Comparison of ENCODE assay signal across 9 mouse cellular contexts in genomic region chr15:68606110-68606791, GRCm38 (mm10).
DNase-seq lines count a peak whose midpoint lies in the region; ATAC-seq and TF ChIP-seq lines count a peak whose summit lies in the region.
"Had no signal": no experiment of that assay in that cellular context is flagged by ENCODE, and none has a peak within 500 bp of the region (broad histone marks: within the 10 kb centered on the region; RNA-seq: fewer than 3 reads in every experiment).

No protein-coding gene starts in this region.

- no peaks in the 10 kb centered on the region for H3K9me3 ChIP-seq in forebrain, postnatal 0 days (ENCODE audit: low read length)
- H3K9me3 ChIP-seq in forebrain, embryonic 11.5 days (ENCODE audit: control insufficient read depth, low read length): no peaks in the 10 kb centered on the region
- no peaks in the 10 kb centered on the region for H3K9me3 ChIP-seq in heart, embryonic 16.5 days (replicated peaks; ENCODE audit: control insufficient read depth, low read length)
- H3K9me3 ChIP-seq in forebrain, embryonic 15.5 days: no peaks in the 10 kb centered on the region
- H3K9me3 ChIP-seq in hindbrain, embryonic 14.5 days (ENCODE audit: control insufficient read depth, low read length): no peaks in the 10 kb centered on the region

- no peaks in the 10 kb centered on the region for H3K27me3 ChIP-seq in forebrain, postnatal 0 days (ENCODE audit: insufficient read depth, low read length)
- H3K27me3 ChIP-seq in forebrain, embryonic 11.5 days (ENCODE audit: control insufficient read depth, insufficient read depth, low read length): no peaks in the 10 kb centered on the region
- H3K27me3 ChIP-seq in heart, embryonic 16.5 days (ENCODE audit: control insufficient read depth, insufficient read depth, low read length): no peaks in the 10 kb centered on the region
- no peaks in the 10 kb centered on the region for H3K27me3 ChIP-seq in forebrain, embryonic 15.5 days
- H3K27me3 ChIP-seq in hindbrain, embryonic 14.5 days (ENCODE audit: control insufficient read depth, insufficient read depth, low read length): no peaks in the 10 kb centered on the region
- H3K27me3 ChIP-seq: CH12.LX had no signal

- no peak overlapping the region for H3K4me3 ChIP-seq in forebrain, postnatal 0 days (ENCODE audit: low read depth, low read length)
- H3K4me3 ChIP-seq in forebrain, embryonic 11.5 days (ENCODE audit: low read depth, low read length): no peak overlapping the region
- H3K4me3 ChIP-seq in heart, embryonic 16.5 days (ENCODE audit: low read length): no peak overlapping the region
- no peak overlapping the region for H3K4me3 ChIP-seq in forebrain, embryonic 15.5 days
- no peak overlapping the region for H3K4me3 ChIP-seq in hindbrain, embryonic 14.5 days (replicated peaks; ENCODE audit: low read length)

- H3K4me1 ChIP-seq in forebrain, postnatal 0 days (ENCODE audit: insufficient read depth): no peaks in the 10 kb centered on the region
- no peaks in the 10 kb centered on the region for H3K4me1 ChIP-seq in forebrain, embryonic 11.5 days (replicated peaks; ENCODE audit: control insufficient read depth, insufficient read depth, low read length)
- H3K4me1 ChIP-seq in heart, embryonic 16.5 days (ENCODE audit: control insufficient read depth, insufficient read depth, low read length): peaks cover 3% of the 10 kb centered on the region; the same call in 1 of the 2 replicates
- no peaks in the 10 kb centered on the region for H3K4me1 ChIP-seq in forebrain, embryonic 15.5 days
- H3K4me1 ChIP-seq in hindbrain, embryonic 14.5 days (replicated peaks; ENCODE audit: control insufficient read depth, insufficient read depth, low read length): no peaks in the 10 kb centered on the region

- no peak for ATAC-seq in forebrain, postnatal 0 days
- no peak for ATAC-seq in forebrain, embryonic 11.5 days (replicated peaks; ENCODE audit: low FRiP score)
- ATAC-seq in heart, embryonic 16.5 days (replicated peaks; ENCODE audit: extremely low read depth, insufficient read depth, low FRiP score): peak; percentile 67
- no peak for ATAC-seq in forebrain, embryonic 15.5 days (replicated peaks)
- ATAC-seq in hindbrain, embryonic 14.5 days (ENCODE audit: low FRiP score): no peak

- DNase-seq in forebrain, postnatal 0 days: peak; percentile 1
- DNase-seq in forebrain, embryonic 11.5 days (ENCODE audit: low spot score): no peak
- DNase-seq in adipocyte (ENCODE audit: low spot score): peak; percentile 33
- DNase-seq in layer of hippocampus, adult 9-11 months: peak; percentile 5
- DNase-seq in retina, adult 2 months (ENCODE audit: low read depth, low spot score): peak; percentile 9
- DNase-seq in hindbrain, embryonic 14.5 days (ENCODE audit: low spot score): no peak

- TF ChIP-seq CTCF in forebrain, postnatal 0 days (IDR thresholded peaks at IDR 0.05; ENCODE audit: low read depth): no peak

- H3K4me2 ChIP-seq in forebrain, postnatal 0 days (ENCODE audit: low read depth): no peak overlapping the region
- H3K4me2 ChIP-seq in forebrain, embryonic 11.5 days (ENCODE audit: low read depth, low read length, severe bottlenecking): no peak overlapping the region
- no peak overlapping the region for H3K4me2 ChIP-seq in heart, embryonic 16.5 days (ENCODE audit: low read depth, low read length)
- no peak overlapping the region for H3K4me2 ChIP-seq in forebrain, embryonic 15.5 days (replicated peaks)
- H3K4me2 ChIP-seq in hindbrain, embryonic 14.5 days (replicated peaks): no peak overlapping the region

- H3K27ac ChIP-seq in forebrain, postnatal 0 days (ENCODE audit: low read depth, low read length): no peak overlapping the region
- H3K27ac ChIP-seq in forebrain, embryonic 11.5 days (ENCODE audit: low read depth, low read length): no peak overlapping the region
- H3K27ac ChIP-seq in heart, embryonic 16.5 days (ENCODE audit: low read length): peak overlapping the region; percentile 23; the same call in 1 of the 2 replicates
- H3K27ac ChIP-seq in forebrain, embryonic 15.5 days (replicated peaks): no peak overlapping the region
- H3K27ac ChIP-seq in hindbrain, embryonic 14.5 days: no peak overlapping the region

- H3K9ac ChIP-seq in forebrain, postnatal 0 days: no peak overlapping the region
- no peak overlapping the region for H3K9ac ChIP-seq in forebrain, embryonic 11.5 days (ENCODE audit: low read length)
- no peak overlapping the region for H3K9ac ChIP-seq in heart, embryonic 16.5 days (ENCODE audit: low read length)
- no peak overlapping the region for H3K9ac ChIP-seq in forebrain, embryonic 15.5 days (replicated peaks)
- H3K9ac ChIP-seq in hindbrain, embryonic 14.5 days: no peak overlapping the region

- 73% methylated on average over 8 of the region's 8 CpGs for WGBS in forebrain, postnatal 0 days
- 73% methylated on average over 8 of the region's 8 CpGs for WGBS in forebrain, embryonic 11.5 days
- WGBS in heart, embryonic 16.5 days: 33% methylated on average over 8 of the region's 8 CpGs
- 76% methylated on average over 8 of the region's 8 CpGs for WGBS in forebrain, embryonic 15.5 days
- WGBS in hindbrain, embryonic 14.5 days: 60% methylated on average over 8 of the region's 8 CpGs

- H3K36me3 ChIP-seq in forebrain, postnatal 0 days (ENCODE audit: insufficient read depth): no peaks in the 10 kb centered on the region
- no peaks in the 10 kb centered on the region for H3K36me3 ChIP-seq in forebrain, embryonic 11.5 days (ENCODE audit: control insufficient read depth, insufficient read depth, low read length)
- H3K36me3 ChIP-seq in heart, embryonic 16.5 days (ENCODE audit: control insufficient read depth, insufficient read depth): no peaks in the 10 kb centered on the region
- H3K36me3 ChIP-seq in forebrain, embryonic 15.5 days: no peaks in the 10 kb centered on the region
- no peaks in the 10 kb centered on the region for H3K36me3 ChIP-seq in hindbrain, embryonic 14.5 days (replicated peaks; ENCODE audit: control insufficient read depth, insufficient read depth)

Comparison
In these comparisons a context has a peak if more than half of its experiments do, and no peak if none do; other contexts are left out.
1. DNase-seq: peak in forebrain, postnatal 0 days (single experiment), adipocyte (single experiment), layer of hippocampus, adult 9-11 months (single experiment) and retina, adult 2 months (single experiment); none in forebrain, embryonic 11.5 days (single experiment) and hindbrain, embryonic 14.5 days (single experiment).